Mouse (Mus musculus): ENCODE results near the gene Kdm4a. TPM values are rescaled to one million over a fixed set of nuclear protein-coding genes. Genes with fewer than 3 reads are reported as not detected.

The Kdm4a gene
- polyA plus RNA-seq, 1 experiment from 2014 or later = 51.8 TPM

Small RNA genes lying within 50 kb of the gene (microRNA-seq; reads per million reads assigned to microRNA genes)
- gene Mir7226 = 0.52 reads per million

Other genes starting within 250 kb of the Kdm4a start
- 9.3 and 9.8 TPM in 2 replicates for gene St3gal3, start 45.1 kb downstream of the Kdm4a start, polyA plus RNA-seq (2015; fragmentation: Nextera tagmentation; extraction: Ambion mirVana)
- 51.1 and 58.1 TPM in 2 replicates for gene Ptprf, start 111.4 kb upstream of the Kdm4a start, polyA plus RNA-seq (2015; fragmentation: Nextera tagmentation; extraction: Ambion mirVana)
- gene Szt2, start 229.2 kb upstream of the Kdm4a start, polyA plus RNA-seq (2015; fragmentation: Nextera tagmentation; extraction: Ambion mirVana) = 8.8 and 10.6 TPM in 2 replicates
- 108 and 116 TPM in 2 replicates for gene Med8, start 229.3 kb upstream of the Kdm4a start, polyA plus RNA-seq (2015; fragmentation: Nextera tagmentation; extraction: Ambion mirVana)
- 66.3 and 66.5 TPM in 2 replicates for gene Elovl1, start 248.1 kb upstream of the Kdm4a start, polyA plus RNA-seq (2015; fragmentation: Nextera tagmentation; extraction: Ambion mirVana)

Data from limb, embryonic 13.5 days (tissue).